Mouse (Mus musculus): ENCODE measurements around the gene Sos1.

- no peak for TF ChIP-seq POLR2A (IDR thresholded peaks at IDR 0.05; ENCODE audit: borderline replicate concordance, extremely low read depth, insufficient read depth, insufficient read length, poor library complexity, severe bottlenecking)
- TF ChIP-seq CTCF (IDR thresholded peaks at IDR 0.05; ENCODE audit: borderline replicate concordance, extremely low read depth, insufficient read depth, insufficient read length) = no peak
Observed at GRCm38 (mm10) chr17:80492274-80492673, 12.0 kb upstream of the Sos1 start.
